Mouse (Mus musculus) liver, postnatal 0 days (tissue): ENCODE data around the gene Scube2.

ENCODE experiments used
- CTCF ChIP-seq: sonication (generic); IDR thresholded peaks from 2 replicates; pipeline ENCODE4 v1.5.1; 2016; ENCODE audit warnings: antibody characterized with exemption, low read depth
- EP300 ChIP-seq: IDR thresholded peaks from 2 replicates; pipeline ENCODE4 v1.6.1; 2016; ENCODE audit warnings: antibody characterized with exemption, low read depth, mild to moderate bottlenecking

GRCm38 (mm10) chr7:109891786-109892185 lies 26.3 kb upstream of the Scube2 start:
- TF ChIP-seq CTCF, result no peak
- no peak for TF ChIP-seq EP300
